Mouse (Mus musculus): ENCODE data around the gene Papss2. TPM values are rescaled to one million over a fixed set of nuclear protein-coding genes. Genes with fewer than 3 reads are reported as not detected.

Gene Papss2
- polyA plus RNA-seq, 1 experiment: 24.5 TPM

DNA sequence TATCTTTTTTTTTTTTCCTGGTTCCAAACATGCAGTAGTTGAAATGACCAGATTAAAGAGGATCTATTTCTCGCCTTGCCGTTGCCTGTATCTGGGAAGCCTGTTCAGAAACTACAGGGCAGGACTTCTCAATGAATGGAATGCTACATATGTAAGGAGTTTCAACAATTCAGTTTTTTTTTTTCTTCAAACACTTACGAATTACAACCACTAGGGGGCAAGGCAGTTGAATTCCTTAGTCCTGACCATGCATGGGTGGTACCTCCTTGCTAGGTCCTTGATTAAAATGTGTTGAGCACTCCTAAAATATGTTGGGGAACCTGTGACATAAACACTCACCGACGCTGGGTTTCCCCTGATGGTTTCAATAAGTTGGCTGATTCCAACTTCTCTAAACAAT, 1.7 kb upstream of the Papss2 start:
- no peaks in the 10 kb centered on the region; the same call in 1 of the 2 replicates for H3K4me1 ChIP-seq (ENCODE audit: control insufficient read depth, insufficient read depth, low read length)
- H3K27ac ChIP-seq (ENCODE audit: insufficient read depth, low read length): no peak overlapping the region
- H3K4me3 ChIP-seq (ENCODE audit: insufficient read depth, low read length): no peak overlapping the region
- TF ChIP-seq CTCF (IDR thresholded peaks at IDR 0.05; ENCODE audit: borderline replicate concordance, insufficient read depth, low read length) (no peak), POLR2A (IDR thresholded peaks at IDR 0.05; ENCODE audit: low read depth, low read length) (no peak)

DNA sequence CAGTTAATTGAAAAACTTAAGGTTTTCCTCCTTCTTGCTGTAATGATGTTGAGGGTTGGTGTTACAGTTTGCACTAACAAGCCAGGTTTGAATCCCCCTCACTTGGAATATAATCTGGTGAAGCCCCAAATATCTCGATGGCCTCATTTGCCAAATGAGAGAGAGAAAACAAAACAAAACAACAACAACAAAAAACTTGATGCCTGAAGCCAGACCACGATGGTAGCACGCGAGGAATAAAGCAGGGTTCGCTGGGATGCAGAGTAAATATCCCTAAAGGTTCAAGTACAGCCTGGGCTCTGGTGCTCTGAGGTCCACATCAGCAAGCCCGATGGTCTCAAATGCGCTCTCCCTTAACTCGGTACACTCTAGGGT, 472 bp upstream of the Papss2 start:
- Histone ChIP-seq H3K4me3 (ENCODE audit: insufficient read depth, low read length) (peak overlapping the region; percentile 75), H3K27ac (ENCODE audit: insufficient read depth, low read length) (no peak overlapping the region), H3K4me1 (ENCODE audit: control insufficient read depth, insufficient read depth, low read length) (no peaks in the 10 kb centered on the region; the same call in 1 of the 2 replicates)
- TF ChIP-seq CTCF (IDR thresholded peaks at IDR 0.05; ENCODE audit: borderline replicate concordance, insufficient read depth, low read length) (no peak), POLR2A (IDR thresholded peaks at IDR 0.05; ENCODE audit: low read depth, low read length) (no peak)

DNA sequence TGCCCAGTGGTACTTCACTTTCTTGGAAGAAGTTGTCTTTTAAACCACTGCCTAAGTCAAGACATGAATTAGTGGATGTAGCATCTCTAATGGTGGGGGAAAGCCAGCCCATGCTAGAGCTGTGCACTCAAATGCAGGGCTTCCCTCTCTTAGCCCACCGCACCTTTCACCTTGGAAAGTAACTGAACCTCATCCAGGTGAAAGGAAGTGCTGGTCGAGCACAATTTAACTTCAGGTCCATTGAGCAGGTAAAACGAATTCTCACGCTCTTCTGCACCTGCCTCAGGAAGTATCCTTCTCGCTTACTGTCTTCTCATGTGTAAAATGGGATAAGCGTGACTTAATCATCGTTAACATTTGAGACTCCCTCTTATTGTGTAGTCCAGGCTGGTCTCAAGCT, 3.4 kb downstream of the Papss2 start:
- H3K4me3 ChIP-seq (ENCODE audit: insufficient read depth, low read length): no peak overlapping the region
- no peak overlapping the region for H3K27ac ChIP-seq (ENCODE audit: insufficient read depth, low read length)
- H3K4me1 ChIP-seq (ENCODE audit: control insufficient read depth, insufficient read depth, low read length): no peaks in the 10 kb centered on the region; the same call in 1 of the 2 replicates
- TF ChIP-seq POLR2A (IDR thresholded peaks at IDR 0.05; ENCODE audit: low read depth, low read length) (no peak), CTCF (IDR thresholded peaks at IDR 0.05; ENCODE audit: borderline replicate concordance, insufficient read depth, low read length) (no peak)

DNA sequence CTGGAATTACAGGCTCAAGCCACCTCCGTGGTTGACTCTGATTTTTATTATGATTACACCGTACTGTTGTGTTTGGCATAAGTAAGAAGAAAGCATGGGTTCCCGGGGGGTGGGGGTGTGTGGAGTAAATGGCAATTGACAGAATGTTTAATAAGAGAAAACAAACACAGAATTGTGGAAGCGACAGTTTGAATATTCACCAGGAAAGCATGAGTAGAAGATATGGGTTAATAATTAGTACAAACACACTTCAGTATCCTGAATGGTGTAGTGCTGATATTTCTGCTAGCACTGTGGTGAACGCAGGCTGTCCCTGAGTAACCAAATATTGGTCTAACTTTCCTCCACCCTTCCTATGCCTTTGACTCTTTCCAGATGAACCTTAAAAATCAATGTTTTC, 3.8 kb downstream of the Papss2 start:
- Histone ChIP-seq H3K4me3 (ENCODE audit: insufficient read depth, low read length) (no peak overlapping the region), H3K4me1 (ENCODE audit: control insufficient read depth, insufficient read depth, low read length) (no peaks in the 10 kb centered on the region; the same call in 1 of the 2 replicates), H3K27ac (ENCODE audit: insufficient read depth, low read length) (no peak overlapping the region)
- TF ChIP-seq CTCF (IDR thresholded peaks at IDR 0.05; ENCODE audit: borderline replicate concordance, insufficient read depth, low read length) (no peak), POLR2A (IDR thresholded peaks at IDR 0.05; ENCODE audit: low read depth, low read length) (no peak)

DNA sequence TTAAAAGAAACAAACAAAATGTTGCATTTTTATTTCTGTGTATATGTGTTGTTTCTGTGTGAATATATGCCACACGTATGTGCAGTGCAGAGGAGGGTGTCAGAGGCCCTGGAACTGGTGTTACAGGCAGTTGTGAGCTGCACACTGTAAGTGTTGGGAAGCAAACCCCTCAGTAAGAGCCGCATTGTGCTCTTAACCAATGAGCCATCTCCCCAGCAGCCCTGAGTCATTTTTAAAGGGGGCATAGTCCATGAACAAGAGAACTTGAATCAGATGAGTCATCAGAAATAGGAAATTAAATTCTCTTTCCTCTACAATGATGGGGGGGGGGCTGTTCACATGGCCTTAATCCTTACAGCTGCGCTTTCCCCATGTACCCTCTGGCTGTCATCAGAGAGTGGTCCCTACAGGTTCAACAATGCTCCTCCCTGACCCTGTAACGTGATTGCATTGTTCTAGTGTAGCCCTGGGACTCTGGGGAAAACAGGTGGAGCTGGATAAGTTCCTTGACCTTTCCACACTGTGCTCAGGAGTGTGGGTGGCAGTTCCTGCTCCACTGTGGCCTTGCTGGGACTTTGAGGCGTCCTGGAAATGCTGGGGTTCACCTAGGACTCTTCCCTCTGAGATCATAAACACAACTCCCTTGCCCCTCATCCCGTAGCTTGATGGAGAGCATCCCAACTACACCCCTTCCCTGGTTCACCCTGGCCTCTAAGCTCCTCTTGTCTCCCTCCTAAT, 5.6 kb downstream of the Papss2 start:
- TF ChIP-seq POLR2A (IDR thresholded peaks at IDR 0.05; ENCODE audit: low read depth, low read length) (no peak), CTCF (IDR thresholded peaks at IDR 0.05; ENCODE audit: borderline replicate concordance, insufficient read depth, low read length) (no peak)
- Histone ChIP-seq H3K4me1 (ENCODE audit: control insufficient read depth, insufficient read depth, low read length) (no peaks in the 10 kb centered on the region; the same call in 1 of the 2 replicates), H3K4me3 (ENCODE audit: insufficient read depth, low read length) (no peak overlapping the region), H3K27ac (ENCODE audit: insufficient read depth, low read length) (no peak overlapping the region)

DNA sequence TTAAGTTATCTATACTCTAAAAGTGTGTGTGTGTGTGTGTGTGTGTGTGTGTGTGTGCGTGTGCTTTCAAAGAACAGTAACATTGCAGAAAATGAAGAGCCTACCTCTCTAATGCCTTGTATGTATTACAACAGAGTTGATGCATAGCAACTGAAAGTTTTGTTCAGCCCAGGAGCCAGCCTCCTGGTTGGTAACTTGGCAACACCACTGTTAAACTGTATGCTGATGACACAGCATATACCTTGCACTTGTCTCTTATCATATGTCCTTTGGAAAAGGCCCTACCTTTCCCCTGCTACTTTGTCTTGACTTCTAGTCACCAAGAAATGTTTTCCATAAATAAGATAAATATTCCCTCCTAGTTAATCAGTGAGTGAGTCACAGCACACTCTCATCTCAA, 7.9 kb downstream of the Papss2 start:
- Histone ChIP-seq H3K4me1 (ENCODE audit: control insufficient read depth, insufficient read depth, low read length) (no peaks in the 10 kb centered on the region), H3K4me3 (ENCODE audit: insufficient read depth, low read length) (no peak overlapping the region), H3K27ac (ENCODE audit: insufficient read depth, low read length) (no peak overlapping the region)
- TF ChIP-seq POLR2A (IDR thresholded peaks at IDR 0.05; ENCODE audit: low read depth, low read length) (no peak), CTCF (IDR thresholded peaks at IDR 0.05; ENCODE audit: borderline replicate concordance, insufficient read depth, low read length) (no peak)

DNA sequence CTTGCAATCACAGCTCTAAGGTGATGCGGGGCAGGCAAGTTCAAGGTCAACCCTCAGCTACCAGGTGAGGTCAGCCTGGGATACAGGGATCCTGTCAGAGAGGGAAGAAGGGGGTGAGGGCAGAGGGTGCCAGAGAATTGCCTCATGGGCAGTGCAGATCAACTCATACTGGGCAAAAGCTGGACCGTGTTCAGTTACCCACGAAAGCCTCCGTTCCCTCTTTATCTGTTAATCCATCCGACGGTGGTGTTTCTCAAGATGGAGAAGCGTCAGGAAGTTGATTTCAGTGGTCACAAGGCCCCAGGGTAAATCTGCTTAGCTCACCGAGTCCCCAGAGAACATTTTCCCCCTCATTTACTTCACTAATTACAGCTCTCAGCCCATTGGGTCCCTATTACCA, 8.5 kb downstream of the Papss2 start:
- no peaks in the 10 kb centered on the region for H3K4me1 ChIP-seq (ENCODE audit: control insufficient read depth, insufficient read depth, low read length)
- H3K27ac ChIP-seq (ENCODE audit: insufficient read depth, low read length): no peak overlapping the region
- TF ChIP-seq POLR2A (IDR thresholded peaks at IDR 0.05; ENCODE audit: low read depth, low read length): no peak
- TF ChIP-seq CTCF (IDR thresholded peaks at IDR 0.05; ENCODE audit: borderline replicate concordance, insufficient read depth, low read length): no peak
- no peak overlapping the region for H3K4me3 ChIP-seq (ENCODE audit: insufficient read depth, low read length)

DNA sequence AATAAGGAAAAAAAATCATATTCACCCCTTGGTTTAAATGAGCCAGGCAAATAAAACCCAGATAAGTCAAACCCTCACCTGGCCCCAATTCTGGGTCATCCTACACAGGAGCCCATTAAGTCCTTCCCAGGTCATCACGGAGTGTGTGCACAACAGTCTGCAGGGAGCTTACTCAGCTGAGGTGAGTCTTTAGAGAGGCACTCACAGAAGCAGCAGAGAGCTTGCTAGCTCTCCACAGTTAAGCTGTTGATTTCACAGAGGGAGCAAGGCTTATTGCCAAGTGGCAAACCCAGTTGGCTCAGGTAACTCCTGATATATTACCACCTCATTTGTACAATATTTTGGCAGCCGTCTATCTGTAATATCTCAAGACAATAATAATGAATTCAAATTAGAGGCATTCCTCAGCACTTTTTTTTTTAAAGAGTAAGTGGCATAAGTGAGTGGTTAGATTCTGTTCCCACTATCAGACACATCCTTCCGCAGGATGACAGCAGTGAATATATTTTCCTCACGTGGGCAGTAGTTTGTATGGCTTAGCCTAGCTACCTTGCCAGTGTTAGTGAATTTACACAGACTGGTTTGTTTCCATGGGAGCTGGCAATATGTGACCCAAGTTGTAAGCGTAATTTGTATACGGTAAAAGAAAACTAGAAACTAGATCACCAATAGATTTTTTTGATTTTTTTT, 9.1 kb downstream of the Papss2 start:
- no peak for TF ChIP-seq POLR2A (IDR thresholded peaks at IDR 0.05; ENCODE audit: low read depth, low read length)
- no peak for TF ChIP-seq CTCF (IDR thresholded peaks at IDR 0.05; ENCODE audit: borderline replicate concordance, insufficient read depth, low read length)

DNA sequence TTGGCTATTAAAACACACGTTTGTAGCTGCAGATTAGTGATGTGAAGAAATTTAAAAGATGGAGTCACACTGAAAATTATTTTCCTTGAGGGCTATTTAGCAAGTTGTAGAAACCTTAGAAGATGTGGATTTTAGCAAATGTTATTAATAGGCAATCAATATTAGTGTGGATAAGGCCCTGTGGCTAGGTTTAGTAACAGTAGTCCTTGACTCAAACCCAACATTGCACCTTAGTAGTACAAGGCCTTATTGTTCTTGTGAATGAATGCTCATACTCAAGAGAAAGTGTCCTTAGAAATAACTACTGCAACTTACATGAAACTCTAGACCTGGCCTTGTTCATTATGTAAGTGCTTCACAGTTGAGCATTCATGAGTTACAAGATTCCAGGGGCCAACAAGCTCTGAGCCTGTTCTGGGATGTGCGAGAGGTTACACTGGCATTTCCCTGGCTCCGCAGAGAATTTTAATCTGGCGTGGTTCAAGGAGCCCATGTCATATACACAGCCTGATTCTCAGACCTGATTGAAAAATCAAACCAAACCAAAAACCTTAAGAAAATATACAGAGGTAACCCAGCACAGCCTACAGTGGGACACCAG, 10.7 kb downstream of the Papss2 start:
- H3K4me3 ChIP-seq (ENCODE audit: insufficient read depth, low read length): no peak overlapping the region
- no peaks in the 10 kb centered on the region for H3K4me1 ChIP-seq (ENCODE audit: control insufficient read depth, insufficient read depth, low read length)
- no peak for TF ChIP-seq POLR2A (IDR thresholded peaks at IDR 0.05; ENCODE audit: low read depth, low read length)
- no peak for TF ChIP-seq CTCF (IDR thresholded peaks at IDR 0.05; ENCODE audit: borderline replicate concordance, insufficient read depth, low read length)
- no peak overlapping the region for H3K27ac ChIP-seq (ENCODE audit: insufficient read depth, low read length)

More for the DNA sequence above, 9.1 kb downstream of the Papss2 start:
- Histone ChIP-seq H3K27ac (ENCODE audit: insufficient read depth, low read length) (no peak overlapping the region), H3K4me3 (ENCODE audit: insufficient read depth, low read length) (no peak overlapping the region), H3K4me1 (ENCODE audit: control insufficient read depth, insufficient read depth, low read length) (no peaks in the 10 kb centered on the region)

DNA sequence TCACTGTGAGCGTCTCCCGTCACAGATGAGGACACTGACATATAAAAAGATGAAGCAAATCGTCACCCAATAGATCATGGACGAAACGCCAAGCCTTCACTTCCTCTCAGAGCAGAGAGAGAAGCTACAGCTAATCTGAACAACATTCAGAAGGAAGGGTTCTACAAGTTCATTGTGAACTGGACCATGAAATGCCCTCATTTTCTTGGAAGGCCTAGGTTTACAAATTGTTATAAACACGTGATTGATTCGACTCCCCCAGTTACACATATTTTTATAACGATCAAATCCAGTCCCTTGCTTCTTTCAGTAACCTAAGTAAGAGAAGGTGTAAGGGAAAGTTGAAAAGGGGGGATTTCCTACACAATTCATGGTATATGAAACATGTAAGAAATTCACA, 11.4 kb downstream of the Papss2 start:
- H3K27ac ChIP-seq (ENCODE audit: insufficient read depth, low read length): no peak overlapping the region
- no peaks in the 10 kb centered on the region for H3K4me1 ChIP-seq (ENCODE audit: control insufficient read depth, insufficient read depth, low read length)
- no peak for TF ChIP-seq POLR2A (IDR thresholded peaks at IDR 0.05; ENCODE audit: low read depth, low read length)
- no peak for TF ChIP-seq CTCF (IDR thresholded peaks at IDR 0.05; ENCODE audit: borderline replicate concordance, insufficient read depth, low read length)
- no peak overlapping the region for H3K4me3 ChIP-seq (ENCODE audit: insufficient read depth, low read length)
